Mouse (Mus musculus) Patski (cell line): ENCODE results near the gene Fgfr2. TPM values are rescaled to one million over a fixed set of nuclear protein-coding genes. Genes with fewer than 3 reads are reported as not detected.

Source experiments
- ATAC-seq: fragments of 100-300 bp; one replicate; pipeline ENCODE4 v1.8.0; 2021
- CTCF ChIA-PET: fragments of 350-600 bp; sonication (Branson Sonifier 250); formaldehyde crosslinking; loops from one replicate; lab custom pipeline; 2022; ENCODE audit warnings: inconsistent platforms; lab: Charles Lee
- POLR2A ChIA-PET: fragments of 350-600 bp; sonication (Branson Sonifier 250); formaldehyde crosslinking; loops from one replicate; lab custom pipeline; 2022; ENCODE audit warnings: antibody characterized with exemption, inconsistent platforms; lab: Charles Lee
- DNase-seq: peaks from one replicate; pipeline ENCODE4 v3.0.0-alpha.2; 2011; ENCODE audit warnings: low read depth, low spot score
- H3K27me3 ChIP-seq: fragments of 371-371 bp; one replicate; pipeline ENCODE4 v1.5.1; 2021
- CTCF ChIP-seq: fragments of 100-300 bp; IDR thresholded peaks from one replicate; pipeline ENCODE4 v1.5.1; 2021
- in situ Hi-C: fragments of 300-500 bp; cut with MboI; formaldehyde crosslinking; loops from 3 replicates; pipeline ENCODE4 v1.11.1; 2018; ENCODE audit warnings: low pct_unique_long_range_greater_than_20kb, mixed read lengths
- polyA plus RNA-seq: library from polyadenylated mRNA; unstranded; gene quantifications from one replicate; pipeline ENCODE4 v1.2.3, GENCODE M21; 2021

Fgfr2 gene
- polyA plus RNA-seq, 1 experiment from 2014 or later = 48.8 TPM

DNA sequence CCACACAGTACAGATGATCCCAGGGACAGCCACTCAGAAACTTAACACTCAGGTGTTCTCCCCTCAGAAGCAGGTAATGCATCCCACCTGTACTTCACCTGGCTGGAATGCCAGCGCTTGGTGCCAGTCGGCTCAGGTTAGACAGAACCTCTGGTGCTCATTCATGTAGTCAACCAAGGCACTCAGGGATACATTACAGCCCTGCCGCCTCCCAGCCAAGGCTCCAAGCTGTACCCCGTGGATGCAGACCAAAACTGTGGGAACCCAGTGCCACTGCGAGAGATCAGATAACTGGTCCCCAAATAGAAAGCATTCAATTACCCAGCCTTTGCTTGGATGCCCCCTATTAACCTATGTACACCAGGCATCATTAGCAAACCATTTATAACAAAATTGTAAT is 846.9 kb downstream of the Fgfr2 start:
- H3K27me3 ChIP-seq = no peaks in the 10 kb centered on the region
- in situ Hi-C loops = no loop called here
- DNase-seq = no peak
- no peak for TF ChIP-seq CTCF
- no peak for ATAC-seq
- POLR2A ChIA-PET = interaction anchor here (0.6 to 0.7 kb wide), 2 partner anchors 8 to 17 kb away, joined by 3 to 4 read pairs; no protein-coding TSS in a partner anchor
- CTCF ChIA-PET = no interaction called here

- TF ChIP-seq CTCF = no peak
- ChIA-PET CTCF (no interaction called here), POLR2A (no interaction called here)
- ATAC-seq = no peak
- in situ Hi-C loops = no loop called here
- H3K27me3 ChIP-seq = no peaks in the 10 kb centered on the region
- DNase-seq = no peak
Observed at GRCm38 (mm10) chr7:132273741-132274513, 849.2 kb downstream of the Fgfr2 start.

GRCm38 (mm10) chr7:132272984-132273383 is 850.2 kb downstream of the Fgfr2 start:
- ATAC-seq (no peak), DNase-seq (no peak)
- TF ChIP-seq CTCF = no peak
- POLR2A ChIA-PET = no interaction called here
- CTCF ChIA-PET = interaction anchor here (0.9 kb wide), 1 partner anchor 29 kb away, joined by 3 read pairs; no protein-coding TSS in a partner anchor
- in situ Hi-C loops = no loop called here
- H3K27me3 ChIP-seq = no peaks in the 10 kb centered on the region

DNA sequence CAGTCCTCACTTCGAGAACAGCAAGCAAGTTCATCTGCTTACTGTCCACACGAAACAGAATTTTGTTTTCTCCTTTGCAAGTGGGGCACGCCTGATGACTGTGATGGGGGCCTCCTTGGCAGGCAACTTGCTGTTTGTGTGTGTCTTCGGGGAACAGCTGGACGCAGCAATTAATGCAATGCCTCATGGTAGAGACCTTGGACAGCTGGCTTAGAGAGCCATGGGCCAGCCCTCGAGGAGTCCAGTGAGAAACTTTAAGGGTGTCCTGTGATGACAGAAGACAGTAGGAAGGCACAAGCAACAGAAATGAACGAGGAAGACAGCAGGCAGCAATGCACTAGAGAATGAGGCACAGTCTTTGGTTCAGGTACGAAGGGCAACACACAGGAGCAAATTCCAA is 852.8 kb downstream of the Fgfr2 start:
- in situ Hi-C loops = no loop called here
- TF ChIP-seq CTCF = no peak
- ATAC-seq (no peak), DNase-seq (no peak)
- no peaks in the 10 kb centered on the region for H3K27me3 ChIP-seq
- POLR2A ChIA-PET = no interaction called here
- CTCF ChIA-PET = no interaction called here

- H3K27me3 ChIP-seq = no peaks in the 10 kb centered on the region
- DNase-seq (no peak), ATAC-seq (no peak)
- in situ Hi-C loops = no loop called here
- no peak for TF ChIP-seq CTCF
- ChIA-PET CTCF (no interaction called here), POLR2A (no interaction called here)
Observed at GRCm38 (mm10) chr7:132269661-132270060, 853.5 kb downstream of the Fgfr2 start.

DNA sequence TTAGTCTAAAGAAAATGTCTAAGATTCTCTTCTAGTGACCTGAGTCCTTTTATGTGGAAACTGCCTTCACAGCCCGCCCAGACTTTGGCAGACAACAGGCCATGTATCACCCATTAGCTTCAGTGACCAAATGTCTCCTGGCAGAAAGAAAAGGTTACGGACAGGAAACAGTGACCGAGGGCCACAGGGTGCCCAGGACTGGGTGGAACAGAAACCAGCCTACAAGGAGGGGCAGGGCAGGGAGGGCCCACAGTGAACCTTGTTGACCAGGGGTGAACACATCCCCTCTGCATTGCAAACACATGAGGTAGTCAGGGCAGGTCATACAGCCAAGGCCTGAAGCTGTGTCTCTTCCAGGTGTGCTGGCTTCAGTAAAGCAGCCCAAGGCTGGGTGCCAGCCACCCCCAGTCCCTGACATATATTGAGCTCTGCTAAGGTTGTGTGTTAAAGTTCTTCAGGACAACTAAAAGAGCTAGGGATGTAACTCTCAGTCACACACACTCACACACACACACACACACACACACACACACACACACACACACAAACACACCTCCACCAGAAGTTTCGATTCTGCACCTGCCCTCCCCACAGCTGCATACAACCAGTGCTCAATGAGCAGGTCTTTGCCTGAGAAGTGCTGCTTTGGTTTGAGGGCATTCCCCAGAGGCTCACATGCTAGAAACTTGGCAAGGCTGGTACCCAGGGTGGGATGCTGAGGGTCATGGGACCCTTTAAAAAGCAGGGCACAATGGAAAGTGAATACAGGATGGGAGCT is 855.2 kb downstream of the Fgfr2 start:
- no peak for ATAC-seq
- in situ Hi-C loops = no loop called here
- ChIA-PET CTCF (no interaction called here), POLR2A (interaction anchor here (0.7 kb wide), 1 partner anchor 9 kb away, joined by 3 read pairs; no protein-coding TSS in a partner anchor)
- DNase-seq = no peak
- no peak for TF ChIP-seq CTCF
- H3K27me3 ChIP-seq = no peaks in the 10 kb centered on the region

DNA sequence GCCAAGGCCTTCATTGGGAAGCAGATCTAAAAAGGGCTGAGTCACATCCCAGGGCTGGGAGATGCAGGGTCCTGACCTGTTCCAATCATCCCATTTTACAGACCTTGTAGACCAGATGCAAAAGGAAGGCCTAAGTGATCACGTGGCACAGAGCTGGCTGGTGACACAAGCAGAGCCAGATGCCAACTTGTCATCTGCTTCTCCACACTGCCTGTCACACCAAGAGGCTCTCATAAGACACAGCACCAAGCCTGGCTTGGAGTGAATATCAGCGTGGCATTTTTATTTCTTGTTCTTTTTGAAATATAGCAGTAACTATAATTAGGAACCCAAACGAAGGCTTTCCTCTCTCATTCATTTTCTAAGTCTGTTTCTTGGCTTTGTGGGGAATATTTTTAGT is 858.4 kb downstream of the Fgfr2 start:
- ChIA-PET CTCF (no interaction called here), POLR2A (no interaction called here)
- no peak for TF ChIP-seq CTCF
- H3K27me3 ChIP-seq = no peaks in the 10 kb centered on the region
- ATAC-seq (no peak), DNase-seq (no peak)
- in situ Hi-C loops = no loop called here

DNA sequence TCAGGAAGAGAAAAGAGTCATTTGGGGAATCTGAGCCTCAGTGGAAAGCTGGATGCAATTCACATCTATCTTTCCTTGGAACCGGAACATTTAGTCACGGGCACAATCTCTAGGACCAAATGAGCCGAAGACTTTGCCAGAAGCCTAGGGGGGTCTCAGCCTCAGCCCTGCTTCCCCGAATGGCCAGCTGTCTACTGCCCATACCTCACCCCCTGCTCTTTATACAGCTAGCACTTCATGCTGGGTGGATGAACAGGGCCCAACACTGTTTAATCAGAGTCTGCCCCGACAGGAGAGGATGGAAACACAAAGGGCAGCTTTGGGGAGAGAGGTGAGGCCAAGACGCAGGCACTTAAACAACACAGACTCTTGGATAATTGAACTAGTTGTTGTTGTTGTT is 860.0 kb downstream of the Fgfr2 start:
- POLR2A ChIA-PET = no interaction called here
- no peak for TF ChIP-seq CTCF
- DNase-seq (no peak), ATAC-seq (no peak)
- in situ Hi-C loops = no loop called here
- H3K27me3 ChIP-seq = no peaks in the 10 kb centered on the region
- CTCF ChIA-PET = interaction anchor here (0.9 kb wide), 1 partner anchor 211 kb away, joined by 3 read pairs; no protein-coding TSS in a partner anchor

GRCm38 (mm10) chr7:132262696-132263095 is 860.5 kb downstream of the Fgfr2 start:
- in situ Hi-C loops = no loop called here
- H3K27me3 ChIP-seq = no peaks in the 10 kb centered on the region
- DNase-seq = no peak
- ChIA-PET POLR2A (interaction anchor here (0.9 kb wide), 1 partner anchor 61 kb away, joined by 3 read pairs; no protein-coding TSS in a partner anchor), CTCF (interaction anchor here (0.9 kb wide), 1 partner anchor 212 kb away, joined by 3 read pairs; no protein-coding TSS in a partner anchor)
- TF ChIP-seq CTCF = no peak
- ATAC-seq = no peak

DNA sequence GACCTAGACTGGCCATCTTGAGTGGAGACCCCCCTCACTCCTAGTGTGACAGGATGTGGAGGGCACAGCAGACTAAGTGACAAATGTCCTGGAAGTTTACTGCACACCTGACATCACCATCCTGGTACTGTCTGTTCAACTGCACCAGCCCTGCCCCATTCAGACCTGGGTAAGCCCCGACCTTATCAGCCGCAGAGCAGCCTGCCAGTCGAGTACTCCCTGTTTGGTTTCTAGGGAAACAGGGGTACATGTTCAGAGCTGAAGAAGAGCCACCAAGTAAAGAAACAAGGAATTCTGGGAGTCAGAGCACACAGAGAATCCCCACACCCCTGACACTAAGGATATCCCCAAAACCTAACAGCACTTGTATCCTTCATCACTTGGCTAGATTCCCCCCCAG is 861.3 kb downstream of the Fgfr2 start:
- ATAC-seq (no peak), DNase-seq (no peak)
- H3K27me3 ChIP-seq = no peaks in the 10 kb centered on the region
- in situ Hi-C loops = no loop called here
- POLR2A ChIA-PET = interaction anchor here (0.9 kb wide), 1 partner anchor 62 kb away, joined by 3 read pairs; no protein-coding TSS in a partner anchor
- CTCF ChIA-PET = no interaction called here
- TF ChIP-seq CTCF = no peak

GRCm38 (mm10) chr7:132260632-132261031 is 862.5 kb downstream of the Fgfr2 start:
- CTCF ChIA-PET = no interaction called here
- TF ChIP-seq CTCF = no peak
- POLR2A ChIA-PET = no interaction called here
- ATAC-seq (no peak), DNase-seq (no peak)
- in situ Hi-C loops = no loop called here
- H3K27me3 ChIP-seq = no peaks in the 10 kb centered on the region
